Mouse (Mus musculus) left cerebral cortex, adult 2 months (tissue): ENCODE results near the gene Cnih4. TPM values are rescaled to one million over a fixed set of nuclear protein-coding genes. Genes with fewer than 3 reads are reported as not detected.

ENCODE experiments used
- DNase-seq, 2 experiments: peaks; one replicate each; pipeline ENCODE4 v3.0.0; 2021 to 2022; ENCODE audit warnings: low spot score in 2 of 2, mixed read lengths in 1 of 2; ENCODE audit errors: extremely low spot score in 1 of 2
- H3K27ac ChIP-seq: fragments of 200-600 bp; 2 replicates; pipeline ENCODE4 v1.8.1; 2022
- H3K4me3 ChIP-seq: fragments of 200-600 bp; 2 replicates; pipeline ENCODE4 v1.8.1; 2022
- CTCF ChIP-seq: fragments of 200-600 bp; IDR thresholded peaks from 2 replicates; pipeline ENCODE4 v1.8.1; 2022; ENCODE audit warnings: antibody characterized with exemption, mild to moderate bottlenecking, moderate library complexity
- intact Hi-C: fragments of 180-260 bp; cut with DNase I; formaldehyde crosslinking; loops from one replicate; pipeline ENCODE4 v1.15.1; 2025
- long read RNA-seq, 2 experiments: library from polyadenylated mRNA; stranded (forward); transcript quantifications; one replicate each; pipeline ENCODE4 v2.0.0; 2021; ENCODE audit warnings: borderline mapping rate in 2 of 2
- total RNA-seq, 2 experiments: library from RNA; stranded (reverse); gene quantifications; 2 replicates each; pipeline ENCODE4 v1.2.3; 2021

The Cnih4 gene
- 10 to 100 TPM; 27.3 to 29.0 TPM for total RNA-seq
- long read RNA-seq, experiment 1, transcript Cnih4-204 (5 exons, 3,268 nt), result major isoform, 32 of 34 reads
- long read RNA-seq, experiment 1, partial matches to known transcripts, result 0 of 34 reads
- long read RNA-seq, experiment 1, other reads (novel, unspliced or antisense), result 1 of 34 reads
- long read RNA-seq, experiment 2, transcript Cnih4-204 (5 exons, 3,268 nt), result major isoform, 14 of 15 reads
- long read RNA-seq, experiment 2, partial matches to known transcripts, result 0 of 15 reads
- long read RNA-seq, experiment 2, other reads (novel, unspliced or antisense), result 1 of 15 reads

DNA sequence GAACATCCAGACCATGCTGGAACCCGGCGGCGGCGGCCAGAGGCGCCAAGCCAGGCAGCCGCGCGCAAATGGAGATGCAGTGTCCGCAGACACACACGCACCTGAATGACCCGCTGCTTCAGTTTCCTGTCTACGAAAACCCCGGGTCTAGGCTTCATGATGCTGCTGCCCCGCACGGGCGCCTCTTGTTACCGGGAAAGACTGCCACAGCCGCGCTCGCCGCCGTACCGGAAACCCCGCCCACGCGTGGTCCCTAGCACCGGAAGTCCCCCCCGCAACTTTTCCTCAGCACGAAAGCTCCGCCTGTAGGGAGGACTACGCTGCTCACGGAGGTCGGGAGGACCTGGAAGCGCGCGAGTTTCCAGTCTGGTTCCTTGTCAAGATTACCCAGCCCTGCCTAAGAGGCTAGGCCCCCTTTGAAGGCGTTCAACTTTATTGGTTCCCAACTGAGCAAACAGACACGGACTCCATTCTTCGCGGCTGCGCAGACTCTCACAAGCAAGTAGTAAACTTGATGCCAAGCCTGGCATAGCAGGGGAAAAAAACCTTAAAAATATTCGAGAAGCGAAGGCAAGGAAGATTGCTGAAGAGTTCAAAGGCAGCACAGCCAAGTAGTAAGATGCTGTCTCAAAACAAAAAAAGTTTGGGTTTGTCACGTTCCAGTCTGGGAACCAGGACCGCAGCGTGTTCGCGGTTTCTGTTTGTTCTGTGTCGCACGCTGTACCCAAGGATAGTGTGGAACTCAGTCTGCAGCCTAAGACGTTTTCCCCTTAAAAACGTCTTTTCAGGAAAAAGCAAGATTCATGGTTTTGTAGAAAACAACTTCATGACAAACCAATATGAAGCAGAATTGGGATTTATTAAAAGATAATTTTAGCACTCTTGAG, at the start of gene Cnih4, which contains the start of gene Nvl:
Gene Cnih4, plus strand, starts transcription at position 744 of the 887 bp plus-strand sequence.
Gene Nvl, minus strand, starts transcription at position 255 of the 887 bp plus-strand sequence.
- peak within 1 kb of the TSS; percentile 61 for H3K4me3 ChIP-seq
- intact Hi-C loops, result no loop called here
- H3K27ac ChIP-seq, result peak within 1 kb of the TSS; percentile 78
- TF ChIP-seq CTCF, result no peak
- DNase-seq, result peak; percentile 92 to 95

- intact Hi-C loops, result no loop called here
- H3K4me3 ChIP-seq, result no peak overlapping the region
- no peak for DNase-seq
- H3K27ac ChIP-seq, result no peak overlapping the region
- no peak for TF ChIP-seq CTCF
These were observed 27.4 kb upstream of the Cnih4 start for GRCm38 (mm10) chr1:181117112-181117511.

- intact Hi-C loops, result no loop called here
- no peak for DNase-seq
- Histone ChIP-seq H3K27ac (no peak overlapping the region), H3K4me3 (no peak overlapping the region)
- TF ChIP-seq CTCF, result no peak
These were observed 20.3 kb upstream of the Cnih4 start for GRCm38 (mm10) chr1:181124145-181124544.

DNA sequence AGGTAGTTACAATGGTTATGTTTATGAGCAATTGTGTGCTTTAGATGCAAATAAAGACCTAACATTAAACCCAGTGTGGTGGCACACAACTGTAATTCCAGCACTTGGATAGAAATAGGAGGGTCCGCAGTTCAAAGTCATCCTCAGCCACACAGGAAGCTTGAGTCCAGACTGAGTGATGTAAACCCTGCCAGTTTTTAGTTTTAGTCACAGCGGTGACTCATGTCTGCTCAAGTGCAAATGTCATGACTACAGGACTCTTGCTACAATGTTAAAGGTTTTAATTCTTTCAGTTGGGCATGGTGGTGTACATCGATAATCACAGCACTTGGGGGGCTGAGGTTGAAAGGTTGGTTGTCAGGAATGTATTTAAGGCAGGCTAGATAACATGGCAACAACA, 18.6 kb upstream of the Cnih4 start:
- Histone ChIP-seq H3K4me3 (no peak overlapping the region), H3K27ac (no peak overlapping the region)
- intact Hi-C loops, result loop anchor here (5.0 kb wide), 1 partner anchor 66 kb away; no protein-coding TSS in a partner anchor
- DNase-seq, result no peak
- no peak for TF ChIP-seq CTCF

GRCm38 (mm10) chr1:181126766-181127165, 17.7 kb upstream of the Cnih4 start:
- DNase-seq, result no peak
- Histone ChIP-seq H3K4me3 (no peak overlapping the region), H3K27ac (no peak overlapping the region)
- no peak for TF ChIP-seq CTCF
- intact Hi-C loops, result loop anchor here (5.0 kb wide), 1 partner anchor 66 kb away; no protein-coding TSS in a partner anchor

DNA sequence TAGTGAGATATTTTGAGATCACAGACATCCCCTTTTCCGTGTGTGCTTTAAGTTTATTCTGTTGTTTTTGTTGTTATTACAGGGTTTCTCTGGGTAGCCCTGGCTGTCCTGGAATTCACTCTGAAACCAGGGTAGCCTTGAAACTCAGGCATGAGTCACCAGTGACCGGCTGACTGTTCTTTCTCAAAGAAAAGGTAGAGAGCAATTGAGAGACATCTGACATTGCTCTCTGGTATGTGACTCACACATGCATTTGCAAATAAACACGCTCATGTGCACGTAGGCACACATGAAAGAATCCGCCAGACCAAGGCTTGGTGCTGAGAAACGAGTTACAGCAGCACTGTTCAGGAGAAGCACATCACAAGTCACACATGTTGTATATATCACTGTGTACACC, 12.6 kb upstream of the Cnih4 start:
- intact Hi-C loops, result no loop called here
- DNase-seq, result no peak
- no peak overlapping the region for H3K4me3 ChIP-seq
- H3K27ac ChIP-seq, result no peak overlapping the region
- no peak for TF ChIP-seq CTCF

GRCm38 (mm10) chr1:181138730-181139129, 5.8 kb upstream of the Cnih4 start:
- intact Hi-C loops, result no loop called here
- Histone ChIP-seq H3K4me3 (no peak overlapping the region), H3K27ac (no peak overlapping the region)
- no peak for DNase-seq
- TF ChIP-seq CTCF, result no peak

- DNase-seq, result no peak
- intact Hi-C loops, result no loop called here
- H3K27ac ChIP-seq, result peak overlapping the region; percentile 67; the same call in 1 of the 2 replicates
- TF ChIP-seq CTCF, result no peak
- peak overlapping the region; percentile 61 for H3K4me3 ChIP-seq
These were observed 914 bp upstream of the Cnih4 start for GRCm38 (mm10) chr1:181143609-181143949.

DNA sequence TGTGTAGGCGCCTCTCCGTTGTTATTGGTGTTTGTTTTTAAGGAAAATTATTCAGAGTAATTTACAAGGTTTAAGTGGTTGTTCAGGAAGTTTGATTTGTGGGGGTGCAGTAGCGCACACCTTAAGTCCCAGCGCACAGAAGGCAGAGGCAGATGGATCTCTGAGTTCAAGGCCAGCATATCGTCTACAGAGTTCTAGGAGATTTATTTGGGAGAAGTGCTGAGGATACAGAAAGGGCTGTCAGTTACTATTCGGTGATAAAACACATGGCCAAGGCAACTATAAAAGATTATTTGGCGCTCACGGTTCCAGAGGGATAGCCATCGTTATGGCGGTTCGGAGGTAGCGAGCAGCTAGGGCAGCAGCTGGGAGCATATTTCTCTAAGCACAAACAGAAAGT, 473 bp downstream of the Cnih4 start:
- no peak for TF ChIP-seq CTCF
- H3K27ac ChIP-seq, result peak overlapping the region; percentile 78
- DNase-seq, result no peak
- intact Hi-C loops, result no loop called here
- peak overlapping the region; percentile 61 for H3K4me3 ChIP-seq

- intact Hi-C loops, result no loop called here
These were observed 1.7 kb downstream of the Cnih4 start for GRCm38 (mm10) chr1:181146187-181146586.

GRCm38 (mm10) chr1:181148540-181148939, 4.0 kb downstream of the Cnih4 start:
- intact Hi-C loops, result no loop called here
- no peak for DNase-seq
- H3K27ac ChIP-seq, result no peak overlapping the region

More at GRCm38 (mm10) chr1:181146187-181146586, 1.7 kb downstream of the Cnih4 start:
- H3K27ac ChIP-seq, result no peak overlapping the region
- no peak for DNase-seq
- TF ChIP-seq CTCF, result no peak
- no peak overlapping the region for H3K4me3 ChIP-seq

GRCm38 (mm10) chr1:181149373-181150017, 5.0 kb downstream of the Cnih4 start:
- intact Hi-C loops, result loop anchor here (5.0 kb wide), 1 partner anchor 337 kb away; the partner anchor contains the start of gene H3f3a
- H3K4me3 ChIP-seq, result no peak overlapping the region
- no peak; the same call in none of the 2 replicates for TF ChIP-seq CTCF
- H3K27ac ChIP-seq, result no peak overlapping the region
- no peak for DNase-seq

More at GRCm38 (mm10) chr1:181148540-181148939, 4.0 kb downstream of the Cnih4 start:
- no peak overlapping the region for H3K4me3 ChIP-seq
- TF ChIP-seq CTCF, result no peak
